Comparison of ENCODE assay signal across 8 mouse cellular contexts in genomic region chr1:154150167-154150851, GRCm38 (mm10). TPM values are rescaled to one million over a fixed set of nuclear protein-coding genes. Genes with fewer than 3 reads are reported as not detected.
DNase-seq lines count a peak whose midpoint lies in the region; ATAC-seq lines count a peak whose summit lies in the region.

No protein-coding gene starts in this region.

- peak; percentile 96 for ATAC-seq in embryonic facial prominence, embryonic 14.5 days (ENCODE audit: low read depth)
- peak; percentile 74 for ATAC-seq in midbrain, embryonic 14.5 days (ENCODE audit: low FRiP score, low TSS enrichment)

- peaks cover 18% of the 10 kb centered on the region for H3K4me1 ChIP-seq in embryonic facial prominence, embryonic 14.5 days (ENCODE audit: control insufficient read depth, insufficient read depth, low read length)
- H3K4me1 ChIP-seq in midbrain, embryonic 14.5 days (ENCODE audit: control insufficient read depth, insufficient read depth, low read length) = peaks cover 7% of the 10 kb centered on the region

- DNase-seq in adrenal gland, postnatal 4 days (ENCODE audit: low spot score in 2 of 2) = peak; percentile 14 to 38
- peak; percentile 95 for DNase-seq in embryonic facial prominence, embryonic 14.5 days (ENCODE audit: low spot score)
- peak; percentile 88 to 90 for DNase-seq in heart, adult 9 months (ENCODE audit: low spot score in 2 of 2)
- peak; percentile 96 for DNase-seq in kidney, adult 9 months
- peak; percentile 88 for DNase-seq in left cerebral cortex, postnatal 4 days
- DNase-seq in midbrain, embryonic 14.5 days = peak; percentile 70
- DNase-seq in telencephalon, adult 2 months (ENCODE audit: low read depth, low spot score) = peak; percentile 92
- DNase-seq in thymus, postnatal 10 days (ENCODE audit: low spot score in 2 of 2) = no peak

- H3K9me3 ChIP-seq in embryonic facial prominence, embryonic 14.5 days (ENCODE audit: control insufficient read depth, low read length) = no peaks in the 10 kb centered on the region
- no peaks in the 10 kb centered on the region for H3K9me3 ChIP-seq in midbrain, embryonic 14.5 days (ENCODE audit: control insufficient read depth, low read length)

- H3K27me3 ChIP-seq in embryonic facial prominence, embryonic 14.5 days (replicated peaks; ENCODE audit: control insufficient read depth, insufficient read depth, low read length) = no peaks in the 10 kb centered on the region
- no peaks in the 10 kb centered on the region for H3K27me3 ChIP-seq in midbrain, embryonic 14.5 days (ENCODE audit: control insufficient read depth, insufficient read depth, low read length)

- H3K9ac ChIP-seq in embryonic facial prominence, embryonic 14.5 days (ENCODE audit: low read depth, low read length) = no peak overlapping the region
- H3K9ac ChIP-seq in midbrain, embryonic 14.5 days (replicated peaks; ENCODE audit: low read length) = no peak overlapping the region

- peak overlapping the region; percentile 30 for H3K27ac ChIP-seq in embryonic facial prominence, embryonic 14.5 days (replicated peaks; ENCODE audit: low read depth, low read length)
- H3K27ac ChIP-seq in midbrain, embryonic 14.5 days (replicated peaks; ENCODE audit: low read depth, low read length) = peak overlapping the region; percentile 55; the same call in 1 of the 2 replicates

- intact Hi-C loops in left cerebral cortex, postnatal 4 days (cut with DNase I) = no loop called here

- WGBS in embryonic facial prominence, embryonic 14.5 days = 14% methylated on average over 7 of the region's 8 CpGs
- WGBS in midbrain, embryonic 14.5 days = 30% methylated on average over 8 of the region's 8 CpGs

- H3K36me3 ChIP-seq in embryonic facial prominence, embryonic 14.5 days (ENCODE audit: control insufficient read depth, insufficient read depth, low read length) = no peaks in the 10 kb centered on the region
- no peaks in the 10 kb centered on the region for H3K36me3 ChIP-seq in midbrain, embryonic 14.5 days (ENCODE audit: control insufficient read depth, insufficient read depth, low read length)

- no peak overlapping the region for H3K4me3 ChIP-seq in embryonic facial prominence, embryonic 14.5 days (ENCODE audit: low read depth, low read length)
- no peak overlapping the region for H3K4me3 ChIP-seq in midbrain, embryonic 14.5 days (replicated peaks; ENCODE audit: low read depth, low read length)

- peak overlapping the region; percentile 3; the same call in 1 of the 2 replicates for H3K4me2 ChIP-seq in embryonic facial prominence, embryonic 14.5 days (ENCODE audit: low read depth, low read length)
- H3K4me2 ChIP-seq in midbrain, embryonic 14.5 days (ENCODE audit: low read length) = no peak overlapping the region

RNA-seq across cellular contexts. Expression of gene Zfp648, which starts 50.7 kb away (rescaled TPM):
- total RNA-seq in adrenal gland, postnatal 4 days (2021) = under 1 TPM; 0.39 to 0.42 TPM
- 0.32 and 0.77 TPM in 2 replicates for polyA plus RNA-seq in embryonic facial prominence, embryonic 14.5 days (2014; fragmentation: Nextera tagmentation; extraction: Ambion mirVana)
- total RNA-seq in left cerebral cortex, postnatal 4 days (2021) = under 1 TPM; 0.32 to 0.36 TPM
- 0.23 and 0.36 TPM in 2 replicates for polyA plus RNA-seq in midbrain, embryonic 14.5 days (2014; fragmentation: Nextera tagmentation; extraction: Ambion mirVana)

Comparison
In these comparisons a context has a peak if more than half of its experiments do, and no peak if none do; other contexts are left out.
1. DNase-seq: peak in adrenal gland, postnatal 4 days (2 of 2), embryonic facial prominence, embryonic 14.5 days (single experiment), heart, adult 9 months (2 of 2), kidney, adult 9 months (single experiment), left cerebral cortex, postnatal 4 days (single experiment), midbrain, embryonic 14.5 days (single experiment) and telencephalon, adult 2 months (single experiment); none in thymus, postnatal 10 days (0 of 2).